Mouse (Mus musculus): Measurements from ENCODE around the gene Olfr1133.
"Not testable (repeated sequence)": the region's sequence is repeated elsewhere in the genome, so short reads cannot be mapped to it uniquely, and the experiment has no call there.

The Olfr1133 gene

DNA sequence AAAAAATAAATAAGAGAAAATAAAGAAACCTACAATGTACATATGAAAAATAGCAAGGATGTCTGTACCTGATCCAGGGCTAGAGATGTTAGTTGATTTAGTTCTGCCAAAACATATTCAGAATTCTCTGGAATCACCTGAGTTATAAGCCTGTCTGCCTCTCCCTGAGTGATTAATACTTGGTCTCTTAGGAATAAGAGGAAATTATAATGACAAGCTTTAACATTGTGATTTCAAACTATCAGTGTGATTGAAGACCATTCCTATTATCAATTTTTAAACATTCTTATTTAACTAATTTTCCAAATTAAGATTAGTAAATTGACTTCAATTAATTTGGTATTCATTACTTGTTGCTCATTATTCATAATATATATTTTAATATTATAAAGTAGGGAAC, at the start of gene Olfr1133:
Olfr1133 (minus strand) TSS at position 101 of the 400 bp plus-strand sequence.
- no peak for DNase-seq (ENCODE audit: low spot score in 2 of 2)

DNA sequence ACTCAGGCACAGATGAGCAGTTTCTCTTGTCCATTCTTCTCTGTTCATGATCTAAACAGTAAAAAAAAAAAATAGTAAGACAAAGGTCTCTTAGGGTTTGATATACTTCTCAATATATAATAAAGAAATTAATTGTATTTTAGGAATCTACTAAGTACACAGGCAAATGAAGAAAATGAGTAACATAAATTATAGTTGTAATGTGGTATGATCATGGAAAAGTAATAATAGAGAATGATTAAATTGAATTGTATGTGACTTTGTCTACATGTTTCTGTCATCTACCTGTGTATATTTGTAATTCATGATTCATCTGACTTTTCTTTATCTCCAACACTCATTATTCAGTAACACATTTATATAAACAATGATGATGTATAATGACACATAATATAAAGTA, 46.7 kb upstream of the Olfr1133 start, which contains the start of gene Olfr1136:
Olfr1136 (minus strand) TSS at position 101 of the 400 bp plus-strand sequence.
- no peak for DNase-seq (ENCODE audit: low spot score in 2 of 2)

DNA sequence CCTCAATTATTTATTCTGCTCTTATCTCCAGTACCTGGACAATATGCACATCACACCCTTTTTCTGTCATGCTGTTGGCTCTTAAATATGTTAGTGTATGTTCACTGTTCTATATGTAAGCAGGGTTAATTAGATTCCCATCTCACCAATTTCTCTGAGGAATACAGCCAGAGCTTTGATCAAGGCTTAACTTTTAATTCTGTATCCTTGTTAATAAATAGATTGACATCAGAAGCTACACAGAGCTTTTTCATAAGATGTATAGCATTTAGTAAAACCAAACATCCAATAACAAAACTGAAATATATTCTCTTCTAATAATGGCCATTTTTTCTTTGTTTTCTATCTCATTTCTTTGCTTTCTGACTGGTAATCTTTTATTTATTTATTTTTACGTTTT, 26.4 kb upstream of the Olfr1133 start, which contains the start of gene Olfr1135:
Olfr1135 (minus strand) TSS at position 101 of the 400 bp plus-strand sequence.
- no peak for DNase-seq (ENCODE audit: low spot score in 2 of 2)

DNA sequence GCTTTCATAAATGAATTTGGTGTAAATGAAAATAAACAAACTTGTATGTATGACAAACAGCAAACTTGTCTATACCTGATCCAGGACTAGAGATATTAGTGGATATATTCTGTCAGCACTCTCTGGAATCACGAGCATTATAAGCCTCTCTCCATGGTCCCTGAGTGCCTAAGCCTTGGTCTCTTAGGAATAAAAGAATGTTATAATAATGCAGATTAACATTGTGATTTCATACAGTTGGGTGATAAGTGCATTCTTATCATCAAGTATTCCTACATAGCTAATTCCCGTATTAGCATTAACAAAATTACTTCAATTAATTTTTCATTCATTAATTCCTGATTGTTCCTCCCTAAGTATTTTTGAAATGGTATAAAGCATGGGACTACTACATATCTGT, 11.2 kb upstream of the Olfr1133 start, which contains the start of gene Olfr1134:
Olfr1134 (minus strand) TSS at position 101 of the 400 bp plus-strand sequence.
- no peak for DNase-seq (ENCODE audit: low spot score in 2 of 2)

DNA sequence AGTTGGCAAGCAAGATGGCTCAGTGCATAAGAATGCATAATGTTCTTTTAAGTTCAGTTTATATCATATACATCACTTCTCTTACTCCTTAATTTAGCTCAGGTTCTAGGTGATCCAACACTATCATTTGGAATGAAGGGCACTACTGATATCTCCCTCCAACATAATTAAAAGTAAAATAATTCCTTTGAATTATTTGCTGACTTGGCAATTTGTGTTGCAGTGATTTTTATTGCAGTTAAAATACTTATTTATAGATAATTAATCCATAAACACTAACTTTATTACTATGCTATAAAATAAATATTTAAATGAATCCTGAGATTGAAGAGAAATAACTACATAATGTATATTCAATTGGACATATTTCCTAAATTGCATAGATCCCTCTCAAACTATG, 4.7 kb downstream of the Olfr1133 start:
- DNase-seq (ENCODE audit: low spot score in 2 of 2) = no peak

DNA sequence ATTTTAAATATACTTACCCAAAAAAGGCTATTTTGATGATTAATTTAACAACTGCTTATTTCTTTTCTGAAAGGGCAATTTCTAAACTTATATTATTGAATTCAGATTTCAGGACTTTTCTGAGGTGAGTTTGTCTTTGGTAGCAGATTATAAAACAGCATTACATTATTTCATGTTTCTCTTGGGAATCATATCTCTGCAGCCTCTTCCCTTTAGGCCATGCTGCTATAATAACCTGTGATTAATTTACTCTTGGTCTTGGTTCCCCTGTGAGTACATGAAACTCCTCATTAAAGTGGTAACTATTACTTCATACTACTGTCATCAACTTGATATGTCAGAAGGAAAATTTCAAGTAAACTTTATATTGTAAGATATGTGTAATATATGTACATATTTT, 9.7 kb downstream of the Olfr1133 start, which contains the start of gene Olfr1132:
Olfr1132 (minus strand) TSS at position 101 of the 400 bp plus-strand sequence.
- DNase-seq (ENCODE audit: low spot score in 2 of 2) = no peak

DNA sequence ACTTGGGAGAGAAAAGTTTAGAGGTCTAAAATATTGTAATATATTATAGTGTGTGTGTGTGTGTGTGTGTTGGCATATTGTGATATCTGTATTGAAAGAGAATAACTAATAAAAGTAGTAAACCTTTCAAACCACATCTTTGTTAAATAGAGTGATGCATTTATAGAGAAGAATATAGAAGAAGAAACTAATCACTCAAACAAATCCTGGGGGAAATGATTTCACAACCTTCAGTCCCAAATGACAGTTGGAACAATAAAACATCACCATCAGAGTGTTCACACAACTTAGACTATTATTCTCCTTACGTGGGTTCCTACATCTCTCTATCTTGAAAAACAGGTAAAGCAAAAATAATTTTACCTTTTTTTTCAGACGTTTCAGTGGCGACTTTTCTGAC, 20.4 kb downstream of the Olfr1133 start, which contains the start of gene Olfr1131:
Olfr1131 (plus strand) TSS at position 301 of the 400 bp plus-strand sequence.
- no peak for DNase-seq (ENCODE audit: low spot score in 2 of 2)

DNA sequence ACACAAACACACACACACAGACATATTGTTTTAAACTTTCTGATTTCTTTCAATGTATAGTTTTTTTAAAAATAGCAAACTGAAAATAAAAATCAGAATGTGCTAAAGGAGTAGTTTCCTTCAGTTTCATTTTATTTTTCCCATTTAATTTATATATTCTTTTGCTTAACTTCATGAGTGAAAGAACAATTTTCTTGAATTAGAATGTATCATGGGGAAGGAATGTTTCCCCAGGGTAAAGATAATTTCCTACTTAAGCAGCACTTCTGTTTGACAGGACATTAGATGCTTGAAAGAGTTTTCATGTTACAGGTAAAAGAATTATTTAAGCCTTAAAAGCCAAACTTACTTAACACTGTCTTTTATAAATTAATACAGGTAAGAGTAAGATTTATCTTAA, 41.3 kb downstream of the Olfr1133 start, which contains the start of gene Olfr1130:
Olfr1130 (plus strand) TSS at position 301 of the 400 bp plus-strand sequence.
- DNase-seq (ENCODE audit: low spot score in 2 of 2) = not testable (repeated sequence)
